Mouse (Mus musculus) gastrocnemius, postnatal 25 days (tissue): ENCODE measurements at regions not wholly inside any gene's neighbourhood (a gene's known extent, or its start where the extent isn't known, plus 50 kb on each side); places are given as distances from the start of the nearest gene placed in this dataset.

ENCODE experiments used
- DNase-seq: peaks from one replicate; pipeline ENCODE4 v3.0.0; 2022

- peak; percentile 25 for DNase-seq
Measured at GRCm38 (mm10) chr1:185842481-185842880, 274.6 kb downstream of the Lyplal1 start.

- DNase-seq, result no peak
Measured at GRCm38 (mm10) chr1:185847161-185847560, 269.9 kb downstream of the Lyplal1 start.

- no peak for DNase-seq
Measured at GRCm38 (mm10) chr1:185850590-185850989, 266.5 kb downstream of the Lyplal1 start.

- no peak for DNase-seq
Measured at GRCm38 (mm10) chr1:185851262-185851893, 265.7 kb downstream of the Lyplal1 start.

- DNase-seq, result no peak
Measured at GRCm38 (mm10) chr1:185861692-185862091, 255.4 kb downstream of the Lyplal1 start.

- DNase-seq, result peak; percentile 68
Measured at GRCm38 (mm10) chr1:185865945-185866344, 251.2 kb downstream of the Lyplal1 start.

- DNase-seq, result no peak
Measured at GRCm38 (mm10) chr1:185866612-185867011, 250.5 kb downstream of the Lyplal1 start.

GRCm38 (mm10) chr1:185867018-185867417, 250.1 kb downstream of the Lyplal1 start:
- DNase-seq, result no peak

GRCm38 (mm10) chr1:185868721-185869120, 248.4 kb downstream of the Lyplal1 start:
- DNase-seq, result no peak

GRCm38 (mm10) chr1:185887031-185887430, 230.1 kb downstream of the Lyplal1 start:
- no peak for DNase-seq

GRCm38 (mm10) chr1:185891814-185892213, 225.3 kb downstream of the Lyplal1 start:
- no peak for DNase-seq

GRCm38 (mm10) chr1:185893421-185893820, 223.7 kb downstream of the Lyplal1 start:
- DNase-seq, result no peak

- DNase-seq, result peak; percentile 28
Measured at GRCm38 (mm10) chr1:185898475-185898874, 218.6 kb downstream of the Lyplal1 start.

GRCm38 (mm10) chr1:185900316-185900715, 216.8 kb downstream of the Lyplal1 start:
- no peak for DNase-seq

GRCm38 (mm10) chr1:185902395-185902794, 214.7 kb downstream of the Lyplal1 start:
- DNase-seq, result no peak

GRCm38 (mm10) chr1:185905666-185906065, 211.4 kb downstream of the Lyplal1 start:
- peak; percentile 34 for DNase-seq

- no peak for DNase-seq
Measured at GRCm38 (mm10) chr1:185915579-185915978, 201.5 kb downstream of the Lyplal1 start.

GRCm38 (mm10) chr1:185918663-185919062, 198.4 kb downstream of the Lyplal1 start:
- no peak for DNase-seq

GRCm38 (mm10) chr1:185923723-185924122, 193.4 kb downstream of the Lyplal1 start:
- no peak for DNase-seq

- DNase-seq, result no peak
Measured at GRCm38 (mm10) chr1:185929000-185929399, 188.1 kb downstream of the Lyplal1 start.

- no peak for DNase-seq
Measured at GRCm38 (mm10) chr1:185929761-185930160, 187.3 kb downstream of the Lyplal1 start.

GRCm38 (mm10) chr1:185933623-185934022, 183.5 kb downstream of the Lyplal1 start:
- no peak for DNase-seq

- DNase-seq, result no peak
Measured at GRCm38 (mm10) chr1:185937026-185937425, 180.1 kb downstream of the Lyplal1 start.

- no peak for DNase-seq
Measured at GRCm38 (mm10) chr1:185939914-185940313, 177.2 kb downstream of the Lyplal1 start.

- DNase-seq, result no peak
Measured at GRCm38 (mm10) chr1:185940511-185940910, 176.6 kb downstream of the Lyplal1 start.
